Mouse (Mus musculus): ENCODE measurements at regions not wholly inside any gene's neighbourhood (a gene's known extent, or its start where the extent isn't known, plus 50 kb on each side); places are given as distances from the start of the nearest gene placed in this dataset.

- DNase-seq (ENCODE audit: low spot score in 2 of 2), result no peak
These were observed 66.2 kb upstream of the Glrp1 start for GRCm38 (mm10) chr1:88575917-88576669.

GRCm38 (mm10) chr1:88575291-88575690, 65.4 kb upstream of the Glrp1 start:
- DNase-seq (ENCODE audit: low spot score in 2 of 2), result no peak

GRCm38 (mm10) chr1:88572161-88572560, 62.3 kb upstream of the Glrp1 start:
- DNase-seq (ENCODE audit: low spot score in 2 of 2), result no peak

- DNase-seq (ENCODE audit: low spot score in 2 of 2), result no peak
These were observed 58.7 kb upstream of the Glrp1 start for GRCm38 (mm10) chr1:88568447-88569053.

GRCm38 (mm10) chr1:88567198-88567597, 57.3 kb upstream of the Glrp1 start:
- no peak for DNase-seq (ENCODE audit: low spot score in 2 of 2)

GRCm38 (mm10) chr1:88566426-88566825, 56.6 kb upstream of the Glrp1 start:
- no peak for DNase-seq (ENCODE audit: low spot score in 2 of 2)

- no peak for DNase-seq (ENCODE audit: low spot score in 2 of 2)
These were observed 55.0 kb upstream of the Glrp1 start for GRCm38 (mm10) chr1:88564825-88565224.

- peak; percentile 58 to 65 for DNase-seq (ENCODE audit: low spot score in 2 of 2)
These were observed 52.5 kb upstream of the Glrp1 start for GRCm38 (mm10) chr1:88562361-88562760.

- no peak for DNase-seq (ENCODE audit: low spot score in 2 of 2)
These were observed 50.9 kb upstream of the Glrp1 start for GRCm38 (mm10) chr1:88560771-88561170.

All from urinary bladder, adult 18-20 months (tissue).